Mouse (Mus musculus): ENCODE measurements around the gene Pdzrn4. TPM values are rescaled to one million over a fixed set of nuclear protein-coding genes. Genes with fewer than 3 reads are reported as not detected.

Gene Pdzrn4
- polyA plus RNA-seq, 1 experiment from 2014 or later: 1.7 TPM

DNA sequence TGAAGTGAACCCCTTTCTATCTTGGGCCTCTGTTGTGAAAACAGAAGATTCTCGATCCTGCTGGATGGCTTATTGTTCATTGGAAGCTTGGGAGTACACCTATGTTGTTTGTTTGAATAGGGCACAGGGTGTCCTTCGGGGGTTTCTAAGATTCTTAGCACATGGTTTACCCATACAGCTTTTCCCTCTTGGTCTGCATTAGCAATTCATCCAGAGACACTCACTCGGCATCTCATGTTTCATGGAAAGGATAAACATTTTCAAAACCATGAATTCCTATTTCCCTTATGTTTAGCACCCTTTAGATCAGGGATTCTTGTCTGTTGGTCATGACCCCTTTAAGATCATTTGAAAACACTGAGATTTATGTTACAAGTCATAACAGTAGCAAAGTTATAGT, 159.0 kb downstream of the Pdzrn4 start:
- no peaks in the 10 kb centered on the region for H3K36me3 ChIP-seq (ENCODE audit: control insufficient read depth, insufficient read depth, low read length)
- no peak overlapping the region for H3K27ac ChIP-seq (replicated peaks; ENCODE audit: low read depth, low read length)
- no peak for DNase-seq (ENCODE audit: low spot score)
- H3K9me3 ChIP-seq (ENCODE audit: control insufficient read depth, low read length): no peaks in the 10 kb centered on the region
- 80% methylated on average over 3 of the region's 3 CpGs for WGBS
- no peaks in the 10 kb centered on the region for H3K27me3 ChIP-seq (ENCODE audit: control insufficient read depth, insufficient read depth, low read length)
- no peaks in the 10 kb centered on the region for H3K4me1 ChIP-seq (ENCODE audit: control insufficient read depth, insufficient read depth, low read length)
- H3K4me3 ChIP-seq (ENCODE audit: low read depth, low read length): no peak overlapping the region
- H3K9ac ChIP-seq (ENCODE audit: low read length): no peak overlapping the region
- ATAC-seq (ENCODE audit: insufficient number of reproducible peaks, low FRiP score, low TSS enrichment, low read depth): no peak
- no peak overlapping the region for H3K4me2 ChIP-seq (ENCODE audit: low read depth, severe bottlenecking)

GRCm38 (mm10) chr15:92558592-92558991, 161.9 kb downstream of the Pdzrn4 start:
- Histone ChIP-seq H3K4me2 (ENCODE audit: low read depth, severe bottlenecking) (no peak overlapping the region), H3K4me1 (ENCODE audit: control insufficient read depth, insufficient read depth, low read length) (no peaks in the 10 kb centered on the region), H3K9me3 (ENCODE audit: control insufficient read depth, low read length) (no peaks in the 10 kb centered on the region), H3K27ac (replicated peaks; ENCODE audit: low read depth, low read length) (no peak overlapping the region), H3K27me3 (ENCODE audit: control insufficient read depth, insufficient read depth, low read length) (no peaks in the 10 kb centered on the region), H3K9ac (ENCODE audit: low read length) (no peak overlapping the region), H3K36me3 (ENCODE audit: control insufficient read depth, insufficient read depth, low read length) (no peaks in the 10 kb centered on the region), H3K4me3 (ENCODE audit: low read depth, low read length) (no peak overlapping the region)
- ATAC-seq (ENCODE audit: insufficient number of reproducible peaks, low FRiP score, low TSS enrichment, low read depth) (no peak), DNase-seq (ENCODE audit: low spot score) (no peak)
- WGBS: 85% methylated on average over 5 of the region's 5 CpGs

GRCm38 (mm10) chr15:92562149-92562548, 165.5 kb downstream of the Pdzrn4 start:
- no peak overlapping the region for H3K4me3 ChIP-seq (ENCODE audit: low read depth, low read length)
- no peak overlapping the region for H3K9ac ChIP-seq (ENCODE audit: low read length)
- no peaks in the 10 kb centered on the region for H3K36me3 ChIP-seq (ENCODE audit: control insufficient read depth, insufficient read depth, low read length)
- H3K27me3 ChIP-seq (ENCODE audit: control insufficient read depth, insufficient read depth, low read length): no peaks in the 10 kb centered on the region
- no peaks in the 10 kb centered on the region for H3K9me3 ChIP-seq (ENCODE audit: control insufficient read depth, low read length)
- H3K4me2 ChIP-seq (ENCODE audit: low read depth, severe bottlenecking): no peak overlapping the region
- no peaks in the 10 kb centered on the region for H3K4me1 ChIP-seq (ENCODE audit: control insufficient read depth, insufficient read depth, low read length)
- no peak for ATAC-seq (ENCODE audit: insufficient number of reproducible peaks, low FRiP score, low TSS enrichment, low read depth)
- no peak overlapping the region for H3K27ac ChIP-seq (replicated peaks; ENCODE audit: low read depth, low read length)
- 51% methylated on average over 6 of the region's 6 CpGs for whole genome bisulfite sequencing
- no peak for DNase-seq (ENCODE audit: low spot score)

DNA sequence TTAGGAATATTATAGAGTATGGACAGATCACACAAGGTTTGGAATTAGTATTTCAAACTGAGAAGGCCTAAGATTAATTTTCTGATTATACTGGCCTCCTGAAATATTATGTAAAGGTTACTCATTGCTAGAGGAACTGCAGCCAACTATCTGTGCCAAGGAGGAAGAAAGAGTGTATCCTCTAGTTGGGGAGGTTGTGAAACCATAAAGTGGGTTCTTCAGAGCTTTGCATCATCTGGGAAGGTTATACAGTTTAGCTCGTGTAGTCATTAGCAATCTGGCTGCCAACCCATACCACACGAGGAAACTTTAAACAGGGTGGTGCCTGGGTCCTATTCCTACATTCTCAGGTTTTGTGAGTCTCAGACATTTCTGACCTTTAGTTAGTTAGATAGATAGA, 166.9 kb downstream of the Pdzrn4 start:
- Histone ChIP-seq H3K27ac (replicated peaks; ENCODE audit: low read depth, low read length) (no peak overlapping the region), H3K27me3 (ENCODE audit: control insufficient read depth, insufficient read depth, low read length) (no peaks in the 10 kb centered on the region), H3K4me3 (ENCODE audit: low read depth, low read length) (no peak overlapping the region), H3K9ac (ENCODE audit: low read length) (no peak overlapping the region), H3K4me2 (ENCODE audit: low read depth, severe bottlenecking) (no peak overlapping the region), H3K9me3 (ENCODE audit: control insufficient read depth, low read length) (no peaks in the 10 kb centered on the region), H3K36me3 (ENCODE audit: control insufficient read depth, insufficient read depth, low read length) (no peaks in the 10 kb centered on the region), H3K4me1 (ENCODE audit: control insufficient read depth, insufficient read depth, low read length) (no peaks in the 10 kb centered on the region)
- DNase-seq (ENCODE audit: low spot score) (no peak), ATAC-seq (ENCODE audit: insufficient number of reproducible peaks, low FRiP score, low TSS enrichment, low read depth) (no peak)
- WGBS: 85% methylated on average over 2 of the region's 2 CpGs

DNA sequence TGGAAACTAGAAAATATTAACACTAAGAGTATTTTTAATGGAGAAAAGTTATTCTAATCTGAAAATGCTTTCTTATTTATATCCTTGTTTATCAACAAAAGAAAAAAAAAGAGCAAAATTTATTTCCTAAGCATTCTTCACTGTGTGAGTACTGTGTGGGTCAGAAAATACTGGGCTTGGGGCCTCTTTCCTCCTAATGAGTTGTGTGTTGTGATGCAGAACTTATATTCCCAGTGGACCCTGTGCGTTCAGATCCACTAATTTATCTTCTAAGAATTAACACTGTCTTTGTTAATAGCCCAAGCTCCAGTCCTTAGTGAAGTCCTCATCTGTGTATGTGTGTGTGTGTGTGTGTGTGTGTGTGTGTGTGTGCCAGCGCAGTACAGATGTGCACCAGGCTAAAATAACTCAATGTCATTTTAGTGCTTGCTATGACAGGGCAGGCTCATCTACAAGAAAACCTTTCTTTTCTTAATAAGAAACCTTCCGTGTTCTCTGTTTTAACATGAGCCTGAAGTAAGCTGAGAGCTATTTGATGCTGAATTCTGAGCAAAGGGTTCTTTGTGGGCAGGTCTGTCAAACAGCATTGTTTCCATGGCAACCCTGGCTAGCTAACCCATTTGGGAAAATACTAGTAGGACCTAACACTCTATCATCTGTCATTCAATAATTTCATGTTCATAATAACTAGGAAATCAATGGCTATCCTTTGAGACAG, 174.0 kb downstream of the Pdzrn4 start:
- 78% methylated on average over 3 of the region's 3 CpGs for WGBS
- ATAC-seq (ENCODE audit: insufficient number of reproducible peaks, low FRiP score, low TSS enrichment, low read depth): no peak

GRCm38 (mm10) chr15:92571244-92571539, 174.5 kb downstream of the Pdzrn4 start:
- Histone ChIP-seq H3K4me1 (ENCODE audit: control insufficient read depth, insufficient read depth, low read length) (no peaks in the 10 kb centered on the region), H3K36me3 (ENCODE audit: control insufficient read depth, insufficient read depth, low read length) (no peaks in the 10 kb centered on the region), H3K4me2 (ENCODE audit: low read depth, severe bottlenecking) (no peak overlapping the region), H3K27me3 (ENCODE audit: control insufficient read depth, insufficient read depth, low read length) (no peaks in the 10 kb centered on the region), H3K27ac (replicated peaks; ENCODE audit: low read depth, low read length) (no peak overlapping the region), H3K9me3 (ENCODE audit: control insufficient read depth, low read length) (no peaks in the 10 kb centered on the region), H3K4me3 (ENCODE audit: low read depth, low read length) (no peak overlapping the region), H3K9ac (ENCODE audit: low read length) (no peak overlapping the region)
- no peak for ATAC-seq (ENCODE audit: insufficient number of reproducible peaks, low FRiP score, low TSS enrichment, low read depth)
- no peak for DNase-seq (ENCODE audit: low spot score)
- 57% methylated on average over 5 of the region's 5 CpGs for WGBS

More for the DNA sequence above, 174.0 kb downstream of the Pdzrn4 start:
- H3K4me2 ChIP-seq (ENCODE audit: low read depth, severe bottlenecking): no peak overlapping the region
- DNase-seq (ENCODE audit: low spot score): no peak
- H3K4me1 ChIP-seq (ENCODE audit: control insufficient read depth, insufficient read depth, low read length): no peaks in the 10 kb centered on the region
- no peak overlapping the region for H3K4me3 ChIP-seq (ENCODE audit: low read depth, low read length)
- H3K36me3 ChIP-seq (ENCODE audit: control insufficient read depth, insufficient read depth, low read length): no peaks in the 10 kb centered on the region
- no peaks in the 10 kb centered on the region for H3K27me3 ChIP-seq (ENCODE audit: control insufficient read depth, insufficient read depth, low read length)
- H3K27ac ChIP-seq (replicated peaks; ENCODE audit: low read depth, low read length): no peak overlapping the region
- H3K9me3 ChIP-seq (ENCODE audit: control insufficient read depth, low read length): no peaks in the 10 kb centered on the region
- no peak overlapping the region for H3K9ac ChIP-seq (ENCODE audit: low read length)

DNA sequence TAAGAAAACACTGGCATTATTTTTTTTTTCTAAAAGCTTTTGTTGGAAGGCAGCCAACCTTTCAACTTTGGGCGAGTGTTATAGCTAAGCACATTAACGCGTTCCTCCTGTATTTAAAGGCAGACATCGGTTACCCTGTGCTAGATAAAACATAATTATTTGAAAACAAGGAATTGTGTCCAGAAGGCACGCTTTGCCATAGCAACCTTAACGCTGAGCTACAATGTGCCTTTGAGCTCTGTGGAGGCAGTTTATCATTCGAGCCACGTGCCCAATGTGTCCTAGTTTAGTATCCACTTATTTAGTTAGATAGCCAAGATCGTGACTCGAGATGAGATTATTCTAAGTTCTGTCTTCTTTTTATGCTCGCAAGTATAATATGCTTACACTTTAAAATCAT, 180.8 kb downstream of the Pdzrn4 start:
- no peaks in the 10 kb centered on the region for H3K27me3 ChIP-seq (ENCODE audit: control insufficient read depth, insufficient read depth, low read length)
- H3K4me3 ChIP-seq (ENCODE audit: low read depth, low read length): no peak overlapping the region
- DNase-seq (ENCODE audit: low spot score) (no peak), ATAC-seq (ENCODE audit: insufficient number of reproducible peaks, low FRiP score, low TSS enrichment, low read depth) (no peak)
- no peak overlapping the region for H3K9ac ChIP-seq (ENCODE audit: low read length)
- H3K36me3 ChIP-seq (ENCODE audit: control insufficient read depth, insufficient read depth, low read length): no peaks in the 10 kb centered on the region
- H3K9me3 ChIP-seq (ENCODE audit: control insufficient read depth, low read length): no peaks in the 10 kb centered on the region
- 79% methylated on average over 11 of the region's 11 CpGs for WGBS
- H3K27ac ChIP-seq (replicated peaks; ENCODE audit: low read depth, low read length): no peak overlapping the region
- 0 out of 2 replicates have a peak, but pooled peaks cover 3% of the 10 kb centered on the region for H3K4me1 ChIP-seq (ENCODE audit: control insufficient read depth, insufficient read depth, low read length)
- no peak overlapping the region for H3K4me2 ChIP-seq (ENCODE audit: low read depth, severe bottlenecking)

- DNase-seq (ENCODE audit: low spot score): no peak
- 56% methylated on average over 3 of the region's 3 CpGs for WGBS
- no peak overlapping the region for H3K27ac ChIP-seq (replicated peaks; ENCODE audit: low read depth, low read length)
- H3K27me3 ChIP-seq (ENCODE audit: control insufficient read depth, insufficient read depth, low read length): no peaks in the 10 kb centered on the region
- H3K36me3 ChIP-seq (ENCODE audit: control insufficient read depth, insufficient read depth, low read length): no peaks in the 10 kb centered on the region
- H3K4me1 ChIP-seq (ENCODE audit: control insufficient read depth, insufficient read depth, low read length): 0 out of 2 replicates have a peak, but pooled peaks cover 3% of the 10 kb centered on the region
- H3K9ac ChIP-seq (ENCODE audit: low read length): no peak overlapping the region
- no peak for ATAC-seq (ENCODE audit: insufficient number of reproducible peaks, low FRiP score, low TSS enrichment, low read depth)
- no peak overlapping the region for H3K4me2 ChIP-seq (ENCODE audit: low read depth, severe bottlenecking)
- H3K4me3 ChIP-seq (ENCODE audit: low read depth, low read length): no peak overlapping the region
- H3K9me3 ChIP-seq (ENCODE audit: control insufficient read depth, low read length): no peaks in the 10 kb centered on the region
Measured at GRCm38 (mm10) chr15:92580217-92580616, 183.5 kb downstream of the Pdzrn4 start.
